ENCODE assay signal across 21 mouse cellular contexts in the genomic region with DNA sequence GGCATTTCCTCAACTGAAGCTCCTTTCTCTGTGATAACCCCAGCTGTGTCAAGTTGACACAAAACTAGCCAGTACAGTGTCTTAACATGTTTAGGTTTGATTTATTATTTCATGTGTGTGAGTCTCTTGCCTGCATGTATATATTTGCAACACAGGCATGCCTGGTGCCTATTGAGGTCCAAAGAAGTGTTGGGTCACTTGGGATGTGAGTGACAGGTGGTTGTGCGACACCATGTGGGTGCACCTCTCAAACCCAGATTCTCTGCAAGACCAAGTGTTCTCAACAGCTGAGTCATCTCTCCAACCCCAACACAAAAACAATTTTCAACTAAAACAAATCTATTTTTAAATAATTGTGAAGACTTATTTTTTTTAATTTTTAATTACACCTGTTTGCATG. TPM values are rescaled to one million over a fixed set of nuclear protein-coding genes. Genes with fewer than 3 reads are reported as not detected.
A peak's percentile ranks its signal among the peaks of the same experiment; 100 is the strongest.
DNase-seq lines count a peak whose midpoint lies in the region; ATAC-seq and TF ChIP-seq lines count a peak whose summit lies in the region.
"Had no signal": no experiment of that assay in that cellular context is flagged by ENCODE, and none has a peak within 500 bp of the region (broad histone marks: within the 10 kb centered on the region; RNA-seq: fewer than 3 reads in every experiment).

No protein-coding gene starts in this region.

- DNase-seq in heart, adult 11 months = peak; percentile 74
- no peak for DNase-seq in heart, postnatal 4 days
- DNase-seq in liver, embryonic 11.5 days (ENCODE audit: low spot score) = no peak
- no peak for DNase-seq in CH12.LX (ENCODE audit: extremely low read depth)
- DNase-seq in adrenal gland, adult (ENCODE audit: inconsistent age in 2 of 2, low spot score in 1 of 2) = no peak
- DNase-seq: adrenal gland, postnatal 10 days; adrenal gland, postnatal 25 days; B cell, adult 2 months; cerebellum, adult 11-12 months; cerebellum, adult 2 months; cerebellum, adult 9-10 months; cerebellum, postnatal 10 days; cerebellum, postnatal 25 days; forebrain, postnatal 0 days had no signal

- ATAC-seq in liver, embryonic 15.5 days (ENCODE audit: insufficient read depth) = no peak
- no peak for ATAC-seq in liver, embryonic 11.5 days (replicated peaks; ENCODE audit: low FRiP score)
- ATAC-seq: CD4-positive, CD25-positive, alpha-beta regulatory T cell, adult 4 months; forebrain, embryonic 13.5 days; forebrain, embryonic 15.5 days; forebrain, postnatal 0 days had no signal

- H3K27ac ChIP-seq in liver, embryonic 15.5 days (replicated peaks) = peak overlapping the region; percentile 63
- no peak overlapping the region for H3K27ac ChIP-seq in liver, embryonic 11.5 days (ENCODE audit: low read depth, low read length)
- no peak overlapping the region for H3K27ac ChIP-seq in CH12.LX (ENCODE audit: insufficient read depth, low read depth)
- peak overlapping the region; percentile 99 for H3K27ac ChIP-seq in macrophage
- H3K27ac ChIP-seq: embryonic facial prominence, embryonic 10.5 days; embryonic facial prominence, embryonic 12.5 days; forebrain, embryonic 13.5 days; forebrain, embryonic 15.5 days had no signal

- 97% methylated on average over 1 of the region's 1 CpGs for WGBS in liver, embryonic 15.5 days (ENCODE audit: insufficient replicate concordance)
- 88% methylated on average over 1 of the region's 1 CpGs for WGBS in liver, embryonic 11.5 days
- 71% methylated on average over 1 of the region's 1 CpGs for WGBS in macrophage (ENCODE audit: missing documents)

- H3K27me3 ChIP-seq in liver, embryonic 15.5 days = no peaks in the 10 kb centered on the region
- no peaks in the 10 kb centered on the region for H3K27me3 ChIP-seq in liver, embryonic 11.5 days (replicated peaks; ENCODE audit: control insufficient read depth, insufficient read depth, low read length)
- no peaks in the 10 kb centered on the region for H3K27me3 ChIP-seq in CH12.LX (replicated peaks)
- H3K27me3 ChIP-seq: forebrain, embryonic 15.5 days had no signal

- H3K79me2 ChIP-seq in CH12.LX (replicated peaks; ENCODE audit: control insufficient read depth, extremely low read depth, insufficient read depth, poor library complexity, severe bottlenecking) (no peaks in the 10 kb centered on the region; the same call in 1 of the 2 replicates), macrophage (ENCODE audit: inconsistent target) (peaks cover 29% of the 10 kb centered on the region)

- TF ChIP-seq EP300 in CH12.LX (IDR thresholded peaks at IDR 0.05; ENCODE audit: low read length) = no peak

- no peak for TF ChIP-seq POLR2A in CH12.LX (IDR thresholded peaks at IDR 0.05; ENCODE audit: low read depth, low read length)

- no peak overlapping the region for H3K4me3 ChIP-seq in liver, embryonic 15.5 days (replicated peaks)
- no peak overlapping the region for H3K4me3 ChIP-seq in liver, embryonic 11.5 days (ENCODE audit: low read depth, low read length)
- H3K4me3 ChIP-seq in CH12.LX (replicated peaks in 1 of 3; ENCODE audit: low read depth in 2 of 3, low read length in 2 of 3, poor library complexity in 1 of 3) (peak overlapping the region in 2 of 3 experiments; percentile 48 to 54), macrophage (ENCODE audit: inconsistent target) (peak overlapping the region; percentile 48; the same call in 1 of the 2 replicates)
- H3K4me3 ChIP-seq: embryonic facial prominence, embryonic 10.5 days; embryonic facial prominence, embryonic 12.5 days; forebrain, embryonic 13.5 days; forebrain, embryonic 15.5 days had no signal

- dilution Hi-C loops in CH12.LX (cut with MboI; ENCODE audit: extremely low pct_ligation_motif_present, extremely low pct_unique_long_range_greater_than_20kb, low sequenced_read_pairs) = no loop called here

- TF ChIP-seq CTCF in CH12.LX (conservative IDR thresholded peaks at IDR 0.05 in 1 of 2, IDR thresholded peaks at IDR 0.05 in 1 of 2; ENCODE audit: low read depth in 2 of 2, low read length in 2 of 2) = no peak

- TF ChIP-seq RAD21 in CH12.LX (IDR thresholded peaks at IDR 0.05; ENCODE audit: low read depth, low read length) = no peak

- no peak overlapping the region for H3K9ac ChIP-seq in liver, embryonic 15.5 days
- H3K9ac ChIP-seq in liver, embryonic 11.5 days (ENCODE audit: low read depth, low read length) = no peak overlapping the region
- H3K9ac ChIP-seq in CH12.LX (ENCODE audit: insufficient read depth, low read depth) = peak overlapping the region; percentile 92; the same call in 1 of the 2 replicates
- H3K9ac ChIP-seq: embryonic facial prominence, embryonic 12.5 days; forebrain, embryonic 13.5 days; forebrain, embryonic 15.5 days; forebrain, postnatal 0 days had no signal

- H3K4me1 ChIP-seq in liver, embryonic 15.5 days (replicated peaks) = peaks cover 39% of the 10 kb centered on the region
- peaks cover 12% of the 10 kb centered on the region for H3K4me1 ChIP-seq in liver, embryonic 11.5 days (replicated peaks; ENCODE audit: control insufficient read depth, insufficient read depth, low read length)
- H3K4me1 ChIP-seq in CH12.LX (ENCODE audit: control insufficient read depth in 1 of 2, insufficient read depth in 2 of 2) = peaks cover 15 to 29% of the 10 kb centered on the region in 2 experiments
- H3K4me1 ChIP-seq: forebrain, embryonic 13.5 days; forebrain, embryonic 15.5 days had no signal

- in situ Hi-C loops in CH12.LX (cut with MboI; ENCODE audit: low pct_ligation_motif_present, low pct_unique_long_range_greater_than_20kb, low sequenced_read_pairs) = no loop called here

- H3K9me3 ChIP-seq in liver, embryonic 15.5 days (replicated peaks) = no peaks in the 10 kb centered on the region
- H3K9me3 ChIP-seq in liver, embryonic 11.5 days (ENCODE audit: control insufficient read depth, low read length) = no peaks in the 10 kb centered on the region
- no peaks in the 10 kb centered on the region for H3K9me3 ChIP-seq in CH12.LX (replicated peaks; ENCODE audit: low read length)
- H3K9me3 ChIP-seq: embryonic facial prominence, embryonic 10.5 days; embryonic facial prominence, embryonic 12.5 days; forebrain, embryonic 13.5 days; forebrain, embryonic 15.5 days had no signal

- no peak overlapping the region for H3K4me2 ChIP-seq in liver, embryonic 15.5 days
- H3K4me2 ChIP-seq in liver, embryonic 11.5 days = no peak overlapping the region
- peak overlapping the region; percentile 96 for H3K4me2 ChIP-seq in CH12.LX (ENCODE audit: insufficient read depth, low read depth, poor library complexity, severe bottlenecking)
- H3K4me2 ChIP-seq: embryonic facial prominence, embryonic 12.5 days; forebrain, embryonic 13.5 days; forebrain, embryonic 15.5 days had no signal

- H3K36me3 ChIP-seq in liver, embryonic 15.5 days (replicated peaks) = no peaks in the 10 kb centered on the region
- H3K36me3 ChIP-seq in liver, embryonic 11.5 days (ENCODE audit: control insufficient read depth, insufficient read depth, low read length) = no peaks in the 10 kb centered on the region
- H3K36me3 ChIP-seq in CH12.LX (replicated peaks in 1 of 2; ENCODE audit: control insufficient read depth in 1 of 2, insufficient read depth in 1 of 2, low read length in 1 of 2) = peaks cover 0 to 2% of the 10 kb centered on the region in 2 experiments
- no peaks in the 10 kb centered on the region for H3K36me3 ChIP-seq in macrophage (ENCODE audit: inconsistent target)
- H3K36me3 ChIP-seq: embryonic facial prominence, embryonic 10.5 days; embryonic facial prominence, embryonic 12.5 days; forebrain, embryonic 15.5 days had no signal

RNA-seq across cellular contexts. Expression of a gene that starts 30.2 kb away (rescaled TPM):
- total RNA-seq in heart, postnatal 4 days (2021) = 1 to 10 TPM; 5.3 to 6.1 TPM
- 19.9 and 21.1 TPM in 2 replicates for polyA plus RNA-seq in liver, embryonic 15.5 days (2015; fragmentation: Nextera tagmentation; extraction: Ambion mirVana)
- 12.6 and 17.2 TPM in 2 replicates for polyA plus RNA-seq in liver, embryonic 11.5 days (2014; fragmentation: Nextera tagmentation; extraction: Ambion mirVana)
- total RNA-seq in CH12.LX (2012; rRNA removed) (33.2 and 34.7 TPM in 2 replicates), CH12.LX (2014; rRNA removed) (21.3 and 21.4 TPM in 2 replicates)
- polyA plus RNA-seq in CH12.LX (2012; ENCODE audit: insufficient read length, low read depth) (23.8 and 24.6 TPM in 2 replicates), macrophage (2018) (30.0 to 70.8 TPM (median 64.9 TPM) in 3 replicates)
- 10 to 100 TPM in 22 of 26 experiments, 1 to 10 TPM in 4; 3.0 to 75.5 (median 33.8) TPM for total RNA-seq in macrophage (2018; cell fraction: chromatin; rRNA removed)
- 100 to 1,000 TPM in 5 of 26 experiments, 10 to 100 TPM in 21; 39.1 to 112 (median 71.5) TPM for total RNA-seq in macrophage (2018; cell fraction: cytosol; rRNA removed)
- 100 to 1,000 TPM in 3 of 26 experiments, 10 to 100 TPM in 23; 15.4 to 138 (median 60.7) TPM for total RNA-seq in macrophage (2018; cell fraction: nucleus; rRNA removed)

RNA-seq across cellular contexts. Expression of a gene that starts 30.9 kb away (rescaled TPM):
- 1 to 10 TPM; 4.7 to 6.0 TPM for total RNA-seq in heart, postnatal 4 days (2021)
- 1.7 and 2.1 TPM in 2 replicates for polyA plus RNA-seq in liver, embryonic 15.5 days (2015; fragmentation: Nextera tagmentation; extraction: Ambion mirVana)
- polyA plus RNA-seq in liver, embryonic 11.5 days (2014; fragmentation: Nextera tagmentation; extraction: Ambion mirVana) = 5.0 and 6.2 TPM in 2 replicates
- total RNA-seq in CH12.LX (2012; rRNA removed) (0.93 and 1.0 TPM in 2 replicates), CH12.LX (2014; rRNA removed) (0.05 TPM in 1 of 2 replicates, not detected in the other)
- polyA plus RNA-seq in CH12.LX (2012; ENCODE audit: insufficient read length, low read depth) (0.74 and 1.0 TPM in 2 replicates), macrophage (2018) (6.0 to 8.2 TPM (median 7.6 TPM) in 3 replicates)
- 100 to 1,000 TPM in 5 of 26 experiments, 10 to 100 TPM in 18, 1 to 10 TPM in 3; 5.5 to 136 (median 38.4) TPM for total RNA-seq in macrophage (2018; cell fraction: chromatin; rRNA removed)
- 10 to 100 TPM in 9 of 26 experiments, 1 to 10 TPM in 17; 1.6 to 18.5 (median 5.9) TPM for total RNA-seq in macrophage (2018; cell fraction: cytosol; rRNA removed)
- total RNA-seq in macrophage (2018; cell fraction: nucleus; rRNA removed) = 10 to 100 TPM in 22 of 26 experiments, 1 to 10 TPM in 4; 4.2 to 87.4 (median 28.4) TPM

RNA-seq across cellular contexts. Expression of a gene that starts 51.2 kb away (rescaled TPM):
- 10 to 100 TPM; 84.1 to 88.4 TPM for total RNA-seq in heart, postnatal 4 days (2021)
- 189 and 201 TPM in 2 replicates for polyA plus RNA-seq in liver, embryonic 15.5 days (2015; fragmentation: Nextera tagmentation; extraction: Ambion mirVana)
- 220 and 230 TPM in 2 replicates for polyA plus RNA-seq in liver, embryonic 11.5 days (2014; fragmentation: Nextera tagmentation; extraction: Ambion mirVana)
- total RNA-seq in CH12.LX (2012; rRNA removed) (235 and 240 TPM in 2 replicates), CH12.LX (2014; rRNA removed) (108 and 119 TPM in 2 replicates)
- polyA plus RNA-seq in CH12.LX (2012; ENCODE audit: insufficient read length, low read depth) (284 and 324 TPM in 2 replicates), macrophage (2018) (192 to 272 TPM (median 246 TPM) in 3 replicates)
- total RNA-seq in macrophage (2018; cell fraction: chromatin; rRNA removed) = 100 to 1,000 TPM; 162 to 586 (median 393) TPM
- total RNA-seq in macrophage (2018; cell fraction: cytosol; rRNA removed) = 100 to 1,000 TPM; 226 to 433 (median 334) TPM
- total RNA-seq in macrophage (2018; cell fraction: nucleus; rRNA removed) = 100 to 1,000 TPM; 176 to 503 (median 306) TPM

RNA-seq across cellular contexts. Expression of a gene that starts 52.0 kb away (rescaled TPM):
- 10 to 100 TPM; 42.6 to 43.5 TPM for total RNA-seq in heart, postnatal 4 days (2021)
- 87.9 and 93.6 TPM in 2 replicates for polyA plus RNA-seq in liver, embryonic 15.5 days (2015; fragmentation: Nextera tagmentation; extraction: Ambion mirVana)
- 102 and 103 TPM in 2 replicates for polyA plus RNA-seq in liver, embryonic 11.5 days (2014; fragmentation: Nextera tagmentation; extraction: Ambion mirVana)
- total RNA-seq in CH12.LX (2012; rRNA removed) (113 and 128 TPM in 2 replicates), CH12.LX (2014; rRNA removed) (131 and 137 TPM in 2 replicates)
- polyA plus RNA-seq in CH12.LX (2012; ENCODE audit: insufficient read length, low read depth) (154 and 185 TPM in 2 replicates), macrophage (2018) (33.7 to 84.6 TPM (median 58.6 TPM) in 3 replicates)
- 100 to 1,000 TPM in 18 of 26 experiments, 10 to 100 TPM in 8; 53.1 to 213 (median 134) TPM for total RNA-seq in macrophage (2018; cell fraction: chromatin; rRNA removed)
- 10 to 100 TPM; 34.2 to 68.0 (median 50.8) TPM for total RNA-seq in macrophage (2018; cell fraction: cytosol; rRNA removed)
- total RNA-seq in macrophage (2018; cell fraction: nucleus; rRNA removed) = 100 to 1,000 TPM in 16 of 26 experiments, 10 to 100 TPM in 10; 48.6 to 222 (median 110) TPM

RNA-seq across cellular contexts. Expression of a gene that starts 54.6 kb away (rescaled TPM):
- total RNA-seq in heart, postnatal 4 days (2021) = under 1 TPM; 0.59 to 0.62 TPM
- 6.8 and 7.8 TPM in 2 replicates for polyA plus RNA-seq in liver, embryonic 15.5 days (2015; fragmentation: Nextera tagmentation; extraction: Ambion mirVana)
- 6.1 and 6.2 TPM in 2 replicates for polyA plus RNA-seq in liver, embryonic 11.5 days (2014; fragmentation: Nextera tagmentation; extraction: Ambion mirVana)
- 2.2 and 2.7 TPM in 2 replicates for total RNA-seq in CH12.LX (2012; rRNA removed)
- 0.99 and 1.3 TPM in 2 replicates for total RNA-seq in CH12.LX (2014; rRNA removed)
- 2.9 and 3.5 TPM in 2 replicates for polyA plus RNA-seq in CH12.LX (2012; ENCODE audit: insufficient read length, low read depth)
- total RNA-seq in macrophage (2018; cell fraction: chromatin; rRNA removed) = 10 to 100 TPM in 20 of 26 experiments, 1 to 10 TPM in 6; 5.4 to 16.1 (median 12.2) TPM
- under 1 TPM; 0.04 to 0.55 (median 0.16) TPM for total RNA-seq in macrophage (2018; cell fraction: cytosol; rRNA removed)
- total RNA-seq in macrophage (2018; cell fraction: nucleus; rRNA removed) = 10 to 100 TPM in 1 of 26 experiments, 1 to 10 TPM in 25; 1.8 to 11.4 (median 6.1) TPM
- 0.23 to 0.54 TPM (median 0.51 TPM) in 3 replicates for polyA plus RNA-seq in macrophage (2018)

Comparison
In these comparisons a context has a peak if more than half of its experiments do, and no peak if none do; other contexts are left out.
1. H3K27ac ChIP-seq: peak in liver, embryonic 15.5 days (single experiment) and macrophage (single experiment); none in liver, embryonic 11.5 days (single experiment) and CH12.LX (single experiment).
2. H3K4me3 ChIP-seq: peak in CH12.LX (2 of 3) and macrophage (single experiment); none in liver, embryonic 15.5 days (single experiment) and liver, embryonic 11.5 days (single experiment).